Mouse (Mus musculus): Measurements from ENCODE around the gene Tdrd9. TPM values are rescaled to one million over a fixed set of nuclear protein-coding genes. Genes with fewer than 3 reads are reported as not detected.

The Tdrd9 gene
- total and polyA plus RNA-seq, 3 experiments = 0.09 to 0.10 TPM; not detected in 1

GRCm38 (mm10) chr12:111992626-111993025, 21.3 kb downstream of the Tdrd9 start:
- no peaks in the 10 kb centered on the region for H3K79me2 ChIP-seq (replicated peaks; ENCODE audit: control insufficient read depth, insufficient read depth, low read length)
- H3K27ac ChIP-seq = no peak overlapping the region
- H3K4me1 ChIP-seq (ENCODE audit: control insufficient read depth, insufficient read depth, low read length) = no peaks in the 10 kb centered on the region
- intact Hi-C loops (cut with DNase I) = no loop called here
- DNase-seq = no peak
- H3K36me3 ChIP-seq (ENCODE audit: control insufficient read depth, insufficient read depth, low read length) = no peaks in the 10 kb centered on the region
- no peak overlapping the region for H3K9ac ChIP-seq (ENCODE audit: low read depth, low read length)
- 85% methylated on average over 5 of the region's 5 CpGs for WGBS
- TF ChIP-seq CTCF (IDR thresholded peaks at IDR 0.05) (no peak), EP300 (IDR thresholded peaks at IDR 0.05; ENCODE audit: insufficient read depth, low read depth, low read length) (no peak), POLR2A (IDR thresholded peaks at IDR 0.05; ENCODE audit: insufficient read depth, low read depth, low read length) (no peak)
- H3K27me3 ChIP-seq (ENCODE audit: control insufficient read depth, insufficient read depth, low read length) = no peaks in the 10 kb centered on the region
- H3K4me3 ChIP-seq = no peak overlapping the region

GRCm38 (mm10) chr12:111995161-111995560, 23.8 kb downstream of the Tdrd9 start:
- no peak overlapping the region for H3K27ac ChIP-seq
- no peak overlapping the region for H3K4me3 ChIP-seq
- TF ChIP-seq CTCF (IDR thresholded peaks at IDR 0.05) (no peak), EP300 (IDR thresholded peaks at IDR 0.05; ENCODE audit: insufficient read depth, low read depth, low read length) (no peak), POLR2A (IDR thresholded peaks at IDR 0.05; ENCODE audit: insufficient read depth, low read depth, low read length) (no peak)
- H3K79me2 ChIP-seq (replicated peaks; ENCODE audit: control insufficient read depth, insufficient read depth, low read length) = no peaks in the 10 kb centered on the region
- no peak overlapping the region for H3K9ac ChIP-seq (ENCODE audit: low read depth, low read length)
- intact Hi-C loops (cut with DNase I) = no loop called here
- 84% methylated on average over 2 of the region's 2 CpGs for WGBS
- H3K4me1 ChIP-seq (ENCODE audit: control insufficient read depth, insufficient read depth, low read length) = no peaks in the 10 kb centered on the region
- no peaks in the 10 kb centered on the region for H3K36me3 ChIP-seq (ENCODE audit: control insufficient read depth, insufficient read depth, low read length)
- H3K27me3 ChIP-seq (ENCODE audit: control insufficient read depth, insufficient read depth, low read length) = no peaks in the 10 kb centered on the region
- DNase-seq = no peak

- intact Hi-C loops (cut with DNase I) = no loop called here
These were observed 28.4 kb downstream of the Tdrd9 start for GRCm38 (mm10) chr12:111999735-112000134.

GRCm38 (mm10) chr12:112001223-112001622, 29.9 kb downstream of the Tdrd9 start:
- TF ChIP-seq POLR2A (IDR thresholded peaks at IDR 0.05; ENCODE audit: insufficient read depth, low read depth, low read length) = no peak
- TF ChIP-seq EP300 (IDR thresholded peaks at IDR 0.05; ENCODE audit: insufficient read depth, low read depth, low read length) = no peak
- peak; percentile 80 for TF ChIP-seq CTCF (IDR thresholded peaks at IDR 0.05)
- no peak overlapping the region for H3K4me3 ChIP-seq
- H3K4me1 ChIP-seq (ENCODE audit: control insufficient read depth, insufficient read depth, low read length) = no peaks in the 10 kb centered on the region
- H3K79me2 ChIP-seq (replicated peaks; ENCODE audit: control insufficient read depth, insufficient read depth, low read length) = no peaks in the 10 kb centered on the region
- no peak overlapping the region for H3K9ac ChIP-seq (ENCODE audit: low read depth, low read length)
- DNase-seq = peak; percentile 47 to 64
- H3K27me3 ChIP-seq (ENCODE audit: control insufficient read depth, insufficient read depth, low read length) = no peaks in the 10 kb centered on the region
- intact Hi-C loops (cut with DNase I) = loop anchor here (1.0 kb wide), 1 partner anchor 123 kb away; no protein-coding TSS in a partner anchor
- no peak overlapping the region for H3K27ac ChIP-seq
- no peaks in the 10 kb centered on the region for H3K36me3 ChIP-seq (ENCODE audit: control insufficient read depth, insufficient read depth, low read length)
- 15% methylated on average over 8 of the region's 8 CpGs for WGBS

More at GRCm38 (mm10) chr12:111999735-112000134, 28.4 kb downstream of the Tdrd9 start:
- Histone ChIP-seq H3K79me2 (replicated peaks; ENCODE audit: control insufficient read depth, insufficient read depth, low read length) (no peaks in the 10 kb centered on the region), H3K9ac (ENCODE audit: low read depth, low read length) (no peak overlapping the region), H3K27me3 (ENCODE audit: control insufficient read depth, insufficient read depth, low read length) (no peaks in the 10 kb centered on the region), H3K36me3 (ENCODE audit: control insufficient read depth, insufficient read depth, low read length) (no peaks in the 10 kb centered on the region), H3K4me3 (no peak overlapping the region), H3K4me1 (ENCODE audit: control insufficient read depth, insufficient read depth, low read length) (no peaks in the 10 kb centered on the region), H3K27ac (no peak overlapping the region)
- TF ChIP-seq CTCF (IDR thresholded peaks at IDR 0.05) (no peak), EP300 (IDR thresholded peaks at IDR 0.05; ENCODE audit: insufficient read depth, low read depth, low read length) (no peak), POLR2A (IDR thresholded peaks at IDR 0.05; ENCODE audit: insufficient read depth, low read depth, low read length) (no peak)
- no peak for DNase-seq
- WGBS = 90% methylated on average over 7 of the region's 7 CpGs

- Histone ChIP-seq H3K4me1 (ENCODE audit: control insufficient read depth, insufficient read depth, low read length) (no peaks in the 10 kb centered on the region), H3K4me3 (no peak overlapping the region), H3K79me2 (replicated peaks; ENCODE audit: control insufficient read depth, insufficient read depth, low read length) (no peaks in the 10 kb centered on the region), H3K27me3 (ENCODE audit: control insufficient read depth, insufficient read depth, low read length) (no peaks in the 10 kb centered on the region), H3K9ac (ENCODE audit: low read depth, low read length) (no peak overlapping the region), H3K36me3 (ENCODE audit: control insufficient read depth, insufficient read depth, low read length) (no peaks in the 10 kb centered on the region), H3K27ac (no peak overlapping the region)
- WGBS = 50% methylated on average over 12 of the region's 12 CpGs
- TF ChIP-seq EP300 (IDR thresholded peaks at IDR 0.05; ENCODE audit: insufficient read depth, low read depth, low read length) (no peak), POLR2A (IDR thresholded peaks at IDR 0.05; ENCODE audit: insufficient read depth, low read depth, low read length) (no peak), CTCF (IDR thresholded peaks at IDR 0.05) (no peak)
- no peak for DNase-seq
- intact Hi-C loops (cut with DNase I) = no loop called here
These were observed 41.3 kb downstream of the Tdrd9 start for GRCm38 (mm10) chr12:112012511-112013270.

GRCm38 (mm10) chr12:112013271-112013801, 42.0 kb downstream of the Tdrd9 start:
- intact Hi-C loops (cut with DNase I) = no loop called here
- Histone ChIP-seq H3K27me3 (ENCODE audit: control insufficient read depth, insufficient read depth, low read length) (no peaks in the 10 kb centered on the region), H3K27ac (no peak overlapping the region), H3K4me3 (no peak overlapping the region), H3K36me3 (ENCODE audit: control insufficient read depth, insufficient read depth, low read length) (no peaks in the 10 kb centered on the region), H3K4me1 (ENCODE audit: control insufficient read depth, insufficient read depth, low read length) (no peaks in the 10 kb centered on the region), H3K79me2 (replicated peaks; ENCODE audit: control insufficient read depth, insufficient read depth, low read length) (no peaks in the 10 kb centered on the region), H3K9ac (ENCODE audit: low read depth, low read length) (no peak overlapping the region)
- TF ChIP-seq POLR2A (IDR thresholded peaks at IDR 0.05; ENCODE audit: insufficient read depth, low read depth, low read length) (no peak), EP300 (IDR thresholded peaks at IDR 0.05; ENCODE audit: insufficient read depth, low read depth, low read length) (no peak), CTCF (IDR thresholded peaks at IDR 0.05) (no peak)
- DNase-seq = no peak
- WGBS = 64% methylated on average over 14 of the region's 14 CpGs
